Mouse (Mus musculus): Measurements from ENCODE around the gene Dctn3.
"Not testable (repeated sequence)": the region's sequence is repeated elsewhere in the genome, so short reads cannot be mapped to it uniquely, and the experiment has no call there.

DNA sequence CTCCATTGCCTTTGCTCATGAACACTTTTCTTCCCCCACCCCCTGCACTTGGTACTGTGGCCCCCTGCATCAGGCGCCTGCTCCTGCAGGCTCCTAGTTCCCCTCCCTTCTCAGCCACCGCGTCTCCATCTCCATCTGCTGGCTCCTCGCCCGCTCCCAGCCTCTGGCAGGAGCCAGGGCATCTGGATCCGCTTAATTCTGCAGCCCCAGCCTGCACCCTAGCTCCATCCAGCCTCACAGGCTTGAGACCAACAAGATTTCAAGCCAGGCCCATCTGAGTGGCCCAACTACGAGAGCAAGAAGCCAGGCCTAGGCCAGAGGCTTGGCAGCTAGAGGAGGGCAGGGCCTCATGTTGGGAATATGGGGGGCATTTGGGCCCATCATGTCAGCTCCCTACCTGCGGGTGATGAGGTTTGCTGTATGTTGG is 39.7 kb upstream of the Dctn3 start:
- TF ChIP-seq CTCF (IDR thresholded peaks at IDR 0.05; ENCODE audit: control insufficient read depth, insufficient read depth, insufficient replicate concordance, low read depth, low read length); POLR2A (IDR thresholded peaks at IDR 0.05; ENCODE audit: control insufficient read depth, low read depth, low read length): not testable (repeated sequence)

Measured in testis, adult 2 months (tissue).